Mouse (Mus musculus) thymus, adult 18-20 months (tissue): ENCODE measurements around the gene Eepd1.
A peak's percentile ranks its signal among the peaks of the same experiment; 100 is the strongest.
"Not testable (repeated sequence)": the region's sequence is repeated elsewhere in the genome, so short reads cannot be mapped to it uniquely, and the experiment has no call there.

Source experiments
- DNase-seq, 2 experiments: peaks; one replicate each; pipeline ENCODE4 v3.0.0; 2022; ENCODE audit warnings: mixed read lengths in 2 of 2

The Eepd1 gene

DNA sequence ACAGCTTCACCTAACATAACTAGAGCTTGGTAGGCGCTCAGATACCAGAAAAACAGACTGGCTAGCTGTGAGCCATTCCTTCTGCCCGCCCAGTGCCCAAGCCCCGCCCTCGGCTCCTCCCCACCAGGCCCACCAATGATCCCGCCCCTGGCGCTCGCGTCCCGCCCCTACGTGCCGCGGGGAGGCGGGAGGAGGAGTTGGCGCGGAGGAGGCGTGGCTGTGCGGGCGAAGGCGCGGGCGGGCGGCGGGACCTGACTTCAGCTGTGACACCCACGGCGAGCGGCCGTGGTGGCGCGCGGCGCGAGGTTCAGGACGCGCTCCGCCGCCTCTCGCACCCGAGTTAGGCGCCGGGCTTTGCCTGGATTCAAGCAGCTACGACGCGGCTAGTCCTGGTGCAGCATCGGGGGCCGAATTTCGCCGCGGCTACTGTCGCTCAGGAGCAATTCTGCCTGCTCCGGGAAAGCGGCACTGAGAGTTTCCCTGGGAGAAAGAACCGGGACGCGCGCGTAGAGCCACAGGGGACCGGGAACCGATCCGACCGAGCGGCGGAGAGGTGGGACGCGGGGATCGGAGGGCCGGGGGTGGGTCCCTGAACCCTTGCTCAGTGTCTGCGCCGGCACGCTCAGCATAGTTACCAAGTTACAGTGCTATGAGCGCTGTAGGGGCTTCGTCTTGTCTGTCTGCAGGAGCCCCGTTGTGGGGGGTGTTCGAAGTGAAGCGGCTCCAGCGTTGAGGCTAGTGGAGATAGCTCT is at the start of gene Eepd1:
Gene Eepd1, plus strand, starts transcription at position 204 of the 752 bp plus-strand sequence.
- DNase-seq: peak; percentile 88 to 90

DNA sequence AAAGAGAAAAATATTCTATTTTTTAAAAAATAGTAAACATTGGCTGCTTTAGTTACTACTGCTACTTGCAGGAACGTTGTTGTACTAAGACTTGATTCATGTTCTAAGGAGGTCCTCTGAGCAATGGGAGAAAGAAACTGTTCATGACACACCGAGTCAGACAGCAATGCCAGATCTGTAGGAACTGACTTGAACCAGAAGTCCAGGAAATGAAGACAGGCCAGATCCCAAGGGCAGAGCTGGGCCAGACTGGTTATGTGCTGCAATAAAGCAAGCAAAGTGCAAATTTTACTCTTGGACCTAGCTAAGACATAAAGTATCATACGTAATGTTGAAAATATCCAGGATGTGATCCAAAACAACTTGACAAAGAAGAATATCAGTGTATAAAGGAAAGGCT is 42.5 kb upstream of the Eepd1 start:
- DNase-seq: no peak

DNA sequence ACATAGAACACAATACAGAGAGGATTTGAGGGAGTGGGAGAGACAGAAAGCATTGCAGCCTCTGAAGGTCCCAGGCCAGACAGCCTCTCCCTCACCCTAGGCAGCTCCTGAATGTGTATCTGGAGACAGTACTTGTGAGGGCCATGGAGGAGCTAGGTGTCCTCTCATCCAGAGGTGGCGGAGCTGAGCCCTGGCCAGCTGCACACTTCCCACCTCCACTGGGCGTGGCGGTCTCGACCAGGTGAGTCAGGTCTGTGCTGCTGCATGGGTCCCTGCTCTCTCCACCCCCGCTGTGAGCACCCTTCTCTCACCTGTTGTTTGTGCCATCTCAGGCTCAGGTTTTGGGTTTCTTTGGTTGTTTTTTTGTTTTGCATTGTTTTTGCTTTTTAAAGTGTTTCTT is 41.3 kb upstream of the Eepd1 start:
- DNase-seq: not testable (repeated sequence)

DNA sequence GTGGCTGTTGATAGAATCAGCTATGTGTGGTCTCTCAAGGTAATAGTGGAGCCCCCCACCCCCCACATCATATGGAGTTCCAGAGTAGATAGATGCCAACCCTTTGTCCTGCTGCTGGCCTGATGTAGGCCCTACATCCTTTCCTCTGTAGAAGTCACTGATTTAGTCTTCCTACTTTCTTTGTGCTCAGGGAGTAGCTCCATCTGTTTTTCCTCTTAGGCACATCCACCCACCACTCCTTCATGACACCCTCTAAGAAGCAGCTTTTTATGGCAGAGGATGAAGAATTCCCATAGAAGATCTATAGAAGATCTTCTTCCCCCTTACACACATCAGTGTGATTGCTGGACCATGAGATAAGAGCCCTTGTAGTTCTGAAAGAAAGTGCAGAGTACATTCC is 39.3 kb upstream of the Eepd1 start:
- DNase-seq: no peak

DNA sequence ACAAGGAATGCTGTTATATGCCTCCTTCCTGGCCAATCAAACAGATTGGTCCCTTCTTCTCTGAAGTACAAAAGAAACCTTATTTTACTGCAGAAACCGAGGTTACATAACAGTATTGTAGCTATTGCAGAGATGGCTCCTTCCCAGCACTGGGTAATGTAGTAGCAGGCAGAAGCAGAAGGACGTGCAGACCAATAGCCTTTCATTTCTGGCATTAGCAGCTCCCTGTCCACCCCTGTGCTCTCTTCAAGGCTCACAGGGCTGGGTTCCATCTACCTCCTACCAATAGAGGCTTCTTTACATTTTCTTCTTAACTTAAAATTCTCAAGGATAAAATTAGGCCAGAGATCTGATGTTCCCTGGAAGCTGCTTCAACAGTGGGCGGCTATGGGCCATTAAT is 38.3 kb upstream of the Eepd1 start:
- DNase-seq: no peak

DNA sequence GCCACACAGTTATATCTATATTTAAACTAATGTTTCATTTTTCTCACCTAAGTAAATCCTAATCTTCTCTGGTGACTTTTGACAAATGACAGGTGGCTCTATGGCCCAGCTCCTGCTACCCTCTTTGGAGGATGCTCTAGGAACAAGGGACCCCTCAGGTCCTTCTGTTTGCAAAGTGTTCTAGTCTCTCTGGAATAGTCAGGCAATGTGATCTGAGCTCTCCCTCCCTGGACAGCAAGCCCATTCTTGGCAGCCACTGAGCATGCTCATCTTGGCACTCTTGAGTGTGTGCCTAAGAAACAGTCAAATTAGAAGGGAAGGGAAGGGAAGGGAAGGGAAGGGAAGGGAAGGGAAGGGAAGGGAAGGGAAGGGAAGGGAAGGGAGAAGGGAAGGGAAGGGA is 37.8 kb upstream of the Eepd1 start:
- no peak for DNase-seq

DNA sequence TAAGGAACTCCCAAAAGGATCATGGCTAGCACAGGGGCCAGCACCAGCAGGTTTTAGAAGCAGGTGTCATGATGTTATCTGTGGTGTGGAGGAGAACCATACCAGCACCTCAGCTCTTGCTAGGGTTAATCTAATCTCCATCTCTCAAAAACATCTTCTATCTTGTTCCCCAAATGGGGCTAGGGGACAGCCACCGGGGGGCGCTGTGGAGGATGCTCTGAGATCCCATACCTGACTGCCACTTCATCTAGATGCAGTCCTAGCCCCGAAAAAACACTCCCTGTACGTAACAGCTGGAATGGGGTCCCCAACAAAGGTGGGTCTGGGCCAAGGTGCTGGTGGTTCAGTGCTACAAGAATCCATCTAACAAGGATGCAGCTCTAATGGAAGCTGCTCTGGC is 31.0 kb upstream of the Eepd1 start:
- no peak for DNase-seq

DNA sequence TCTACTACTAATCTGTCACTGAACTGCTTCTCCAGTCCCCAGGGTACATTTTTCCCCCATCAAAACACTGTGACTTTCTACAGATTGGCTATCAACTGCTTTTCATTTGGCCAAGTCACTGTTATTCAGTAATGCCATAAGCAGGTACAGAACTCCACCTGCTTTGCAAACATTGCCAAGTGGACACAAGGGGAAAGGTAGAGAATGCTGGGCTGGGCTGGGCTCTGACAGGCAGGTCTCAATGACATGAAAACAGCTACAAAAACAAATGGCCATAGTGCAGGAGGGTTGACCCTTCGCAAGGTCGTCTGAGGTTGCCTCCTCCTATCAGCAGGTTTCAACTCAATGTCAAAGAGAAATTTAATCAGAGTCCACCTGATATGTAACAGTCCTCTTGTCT is 26.3 kb upstream of the Eepd1 start:
- DNase-seq: no peak

DNA sequence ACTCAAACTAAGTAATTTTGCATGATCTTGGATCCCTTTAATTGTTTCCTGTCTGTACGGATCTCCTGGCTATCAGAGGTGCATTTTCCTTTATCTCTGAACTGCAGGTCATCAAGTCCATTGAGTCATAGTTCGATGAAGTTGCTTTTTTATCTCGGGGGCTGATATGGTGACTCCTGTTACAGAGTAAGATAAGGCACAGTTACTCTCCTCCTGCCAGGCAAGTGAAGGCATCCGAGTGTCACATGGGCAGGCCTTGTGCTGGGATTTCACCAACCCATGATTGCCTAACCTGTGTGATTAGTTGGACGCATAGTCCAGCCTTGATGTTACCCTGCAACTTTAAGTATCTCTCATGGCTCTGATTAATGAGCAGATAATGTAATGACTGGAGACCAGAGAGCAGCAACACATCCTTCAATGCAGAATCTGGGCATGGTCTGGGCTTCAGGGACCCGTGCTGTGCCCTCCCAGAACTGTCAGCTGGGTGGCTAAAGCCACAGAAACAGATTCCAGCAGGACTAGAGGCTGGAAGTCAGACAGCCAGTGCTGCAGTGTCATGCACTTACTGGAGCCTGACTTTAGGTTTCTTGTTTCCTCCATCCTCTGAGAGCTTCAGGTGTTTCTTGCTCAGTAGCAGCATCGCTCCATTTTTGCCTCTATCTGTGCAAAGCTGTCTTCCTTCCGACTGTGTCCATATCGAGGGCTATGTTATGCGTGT is 20.4 kb upstream of the Eepd1 start:
- DNase-seq: no peak

DNA sequence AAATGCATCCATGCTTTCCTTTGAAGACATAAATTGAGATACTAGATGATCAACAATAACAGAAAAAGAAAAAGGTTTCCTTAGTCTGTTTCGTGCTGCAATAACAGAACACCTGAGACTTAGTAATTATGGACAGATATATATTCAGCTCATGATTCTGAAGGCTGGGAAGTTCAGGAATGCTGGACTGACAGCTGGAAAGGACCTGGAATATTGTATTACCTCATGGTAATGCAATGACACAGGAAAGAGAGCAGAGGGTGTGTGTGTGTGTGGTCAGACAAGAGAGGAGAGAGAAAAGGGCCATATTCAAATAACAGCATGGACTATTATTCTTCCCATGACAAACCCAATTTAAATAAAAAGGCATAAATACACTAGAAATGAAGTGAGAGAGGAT is 17.0 kb upstream of the Eepd1 start:
- no peak for DNase-seq

DNA sequence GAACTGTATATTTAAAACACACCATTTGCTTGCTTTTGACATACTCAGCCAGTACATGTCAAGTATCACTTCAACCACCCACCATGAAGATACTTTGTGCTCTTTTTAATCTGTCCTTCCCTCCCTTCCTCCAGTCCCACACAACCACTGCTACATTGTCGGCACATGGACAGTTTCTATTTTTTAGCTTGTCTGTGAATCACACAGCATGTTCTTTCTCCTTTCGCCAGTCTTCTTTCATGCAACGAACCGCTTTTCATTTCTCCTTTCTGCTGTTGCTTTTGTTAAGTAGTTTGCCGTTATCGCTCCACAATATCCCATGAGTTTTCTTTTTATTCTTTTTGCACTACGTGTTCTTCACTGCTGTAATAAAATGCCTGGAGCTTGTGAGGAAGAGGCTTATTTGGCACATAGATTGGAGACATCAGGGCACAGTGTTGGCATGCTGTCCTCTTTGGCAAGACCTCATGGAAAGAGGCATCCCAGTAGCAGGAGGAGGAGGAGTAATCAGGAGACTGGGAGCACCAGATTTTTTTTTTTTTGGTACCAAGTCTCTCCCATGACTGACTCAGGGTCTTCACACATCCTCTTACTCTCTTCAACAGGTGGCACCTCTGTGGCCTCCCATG is 1.8 kb upstream of the Eepd1 start:
- no peak for DNase-seq

DNA sequence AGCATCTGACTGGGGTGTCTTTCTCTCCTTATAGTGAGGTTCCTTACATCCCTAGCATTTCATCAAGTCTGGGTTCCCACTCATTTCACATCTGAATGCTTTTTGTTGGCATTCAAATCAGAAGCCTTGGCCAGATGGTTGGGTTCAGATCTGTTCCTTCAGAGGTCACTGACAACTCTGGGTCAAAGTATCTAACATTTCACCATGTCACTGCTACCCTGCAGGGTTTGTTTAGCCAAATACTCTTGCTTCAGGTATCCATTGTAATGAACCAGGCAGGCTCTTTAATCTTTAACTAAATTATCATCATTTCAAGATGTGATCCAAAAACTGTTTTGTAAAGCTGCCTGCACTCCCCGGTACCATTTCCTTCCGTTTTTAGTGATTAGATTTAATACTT is 671 bp upstream of the Eepd1 start:
- no peak for DNase-seq

DNA sequence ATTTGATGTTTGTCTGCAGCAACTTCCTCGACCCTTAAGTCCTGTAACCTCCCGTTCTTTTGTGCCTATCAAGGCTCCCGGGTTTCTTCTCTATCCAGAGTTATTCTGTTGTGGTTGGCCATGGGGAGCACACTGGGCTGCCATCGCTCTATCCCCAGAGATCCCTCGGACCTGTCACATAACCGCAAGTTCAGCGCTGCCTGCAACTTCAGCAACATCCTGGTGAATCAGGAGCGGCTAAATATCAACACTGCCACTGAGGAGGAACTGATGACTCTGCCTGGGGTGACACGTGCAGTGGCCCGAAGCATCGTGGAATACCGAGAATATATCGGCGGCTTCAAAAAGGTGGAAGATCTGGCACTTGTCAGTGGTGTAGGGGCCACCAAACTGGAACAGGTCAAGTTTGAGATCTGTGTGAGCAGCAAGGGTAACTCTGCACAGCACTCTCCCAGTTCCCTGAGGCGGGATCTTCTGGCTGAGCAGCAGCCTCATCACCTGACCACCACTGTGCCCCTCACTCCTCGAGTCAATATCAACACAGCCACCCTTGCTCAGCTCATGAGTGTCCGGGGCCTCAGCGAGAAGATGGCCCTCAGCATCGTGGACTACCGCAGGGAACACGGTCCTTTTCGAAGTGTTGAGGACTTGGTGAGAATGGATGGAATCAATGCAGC is 1.1 kb downstream of the Eepd1 start:
- no peak for DNase-seq

DNA sequence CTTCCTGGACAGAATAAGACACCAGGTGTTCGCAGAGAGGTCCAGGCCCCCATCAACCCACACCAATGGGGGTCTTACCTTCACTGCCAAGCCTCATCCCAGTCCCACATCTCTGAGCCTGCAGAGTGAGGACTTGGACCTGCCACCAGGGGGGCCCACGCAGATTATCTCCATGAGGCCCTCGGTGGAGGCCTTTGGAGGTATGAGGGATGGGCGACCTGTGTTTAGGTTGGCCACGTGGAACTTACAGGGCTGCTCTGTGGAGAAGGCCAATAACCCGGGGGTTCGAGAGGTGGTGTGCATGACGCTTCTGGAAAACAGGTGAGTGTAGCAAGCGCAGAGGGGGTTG is 1.6 kb downstream of the Eepd1 start:
- no peak for DNase-seq

DNA sequence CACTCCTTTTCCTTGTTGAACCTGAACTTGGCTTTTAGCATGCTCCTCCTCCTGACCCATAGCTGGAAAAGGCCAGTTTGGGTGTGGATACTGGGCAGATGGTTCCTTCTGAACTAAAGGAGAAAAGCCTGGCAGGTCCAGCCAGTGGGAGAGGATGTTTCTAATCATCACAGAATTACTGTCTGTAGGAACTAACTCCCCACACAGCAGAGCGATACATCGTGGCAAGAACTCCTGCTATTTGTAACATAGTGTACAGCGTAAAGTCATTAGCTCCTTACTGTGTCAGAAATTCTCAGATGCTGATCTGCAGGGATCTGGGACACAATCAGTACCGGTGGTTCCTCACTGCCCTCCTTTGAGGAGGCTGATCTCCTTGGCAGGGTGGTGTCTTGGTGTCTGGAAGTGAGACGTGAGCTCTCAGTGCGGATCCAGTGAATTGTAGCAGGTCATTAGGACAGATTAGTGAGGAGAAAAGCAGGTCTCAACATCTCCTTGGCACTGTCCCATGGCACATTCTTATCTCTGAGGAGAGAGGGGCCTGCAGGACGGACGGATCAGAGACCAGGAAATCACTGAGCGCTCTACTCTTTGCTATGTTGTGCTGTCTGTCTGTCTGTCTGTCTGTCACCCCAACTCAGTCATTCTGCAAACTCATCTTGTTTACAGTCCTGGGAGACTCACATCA is 2.7 kb downstream of the Eepd1 start:
- DNase-seq: no peak

DNA sequence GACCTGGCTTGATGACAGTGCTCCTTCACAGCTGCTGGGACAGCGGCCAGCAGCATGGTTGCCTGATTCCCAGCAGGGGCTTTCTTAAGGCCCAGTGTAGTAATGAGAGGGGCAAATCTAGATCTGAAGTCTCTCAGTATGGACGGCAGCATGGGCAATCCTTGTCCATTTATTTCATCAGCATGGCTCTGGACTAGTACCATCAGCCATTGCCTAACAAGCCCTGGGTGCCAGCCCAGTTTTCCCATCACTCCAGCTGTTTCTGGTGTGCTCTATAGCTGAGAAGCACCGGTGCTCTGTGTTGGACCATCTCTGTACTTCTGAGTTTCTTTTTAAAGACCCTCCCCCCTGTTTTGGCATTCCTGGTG is 3.3 kb downstream of the Eepd1 start:
- no peak for DNase-seq

DNA sequence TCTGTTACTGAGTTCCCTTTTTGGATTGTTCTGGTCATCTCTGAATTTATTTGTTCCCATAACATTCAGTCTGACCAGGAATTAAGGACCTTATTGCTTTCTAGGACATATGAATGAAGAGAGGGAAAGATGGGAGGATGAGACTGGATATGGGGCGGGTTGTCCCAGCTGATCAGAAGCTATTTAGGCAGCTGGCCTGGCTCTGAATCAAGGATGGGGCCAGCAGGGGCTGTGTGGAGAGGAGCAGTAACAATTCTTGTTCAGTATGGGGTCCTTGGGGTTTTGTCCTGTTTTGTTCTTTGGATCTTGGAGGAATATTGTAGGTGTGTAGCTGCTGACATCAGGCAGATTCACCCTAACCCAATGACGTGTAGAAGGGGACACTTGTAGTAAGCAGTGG is 3.7 kb downstream of the Eepd1 start:
- no peak for DNase-seq

DNA sequence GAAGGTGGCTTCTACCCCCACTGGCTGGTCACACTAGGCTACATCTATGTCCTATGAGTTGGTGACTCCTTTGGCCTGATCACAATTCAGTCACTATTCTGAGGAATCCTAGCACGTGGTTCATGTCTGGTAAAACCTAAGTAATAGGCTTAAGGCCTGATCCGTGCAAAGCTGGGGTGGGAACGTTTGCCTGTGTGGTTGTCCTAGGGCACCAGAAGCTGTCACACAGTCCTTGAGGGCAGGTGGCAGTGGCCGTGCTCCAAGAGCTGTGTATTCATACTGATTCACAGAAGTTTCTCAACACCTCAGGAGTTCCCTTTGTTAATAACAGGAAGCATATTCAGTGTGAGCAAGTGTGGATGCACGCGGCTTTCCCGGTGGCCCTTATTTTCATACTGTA is 4.1 kb downstream of the Eepd1 start:
- DNase-seq: no peak

DNA sequence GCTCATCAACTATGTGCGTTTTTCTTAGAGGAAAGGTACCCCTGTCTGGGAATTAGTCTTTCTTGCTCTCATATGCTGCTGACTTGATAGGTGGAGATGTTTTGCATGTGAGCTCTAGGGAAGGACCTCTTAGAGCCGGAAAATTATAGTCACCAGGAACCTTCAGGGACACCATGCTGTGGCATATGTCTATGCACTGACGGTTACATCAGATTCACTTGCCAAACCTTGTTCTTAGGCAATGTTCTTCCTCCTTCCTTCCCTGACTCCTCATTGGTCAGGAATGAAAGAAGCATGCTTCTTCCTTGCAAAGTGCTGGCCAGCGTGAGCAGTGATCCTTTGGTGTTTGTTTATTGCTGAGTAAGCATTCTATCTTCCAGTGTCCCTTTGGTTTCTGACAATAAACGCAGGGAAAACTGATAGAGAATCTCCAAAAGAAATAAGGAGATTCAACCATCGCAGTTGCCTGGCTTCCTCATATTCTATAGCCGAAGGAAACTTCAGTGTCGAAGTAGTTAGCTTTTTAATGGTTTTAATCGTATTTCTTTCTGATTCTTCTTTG is 5.0 kb downstream of the Eepd1 start:
- DNase-seq: no peak

DNA sequence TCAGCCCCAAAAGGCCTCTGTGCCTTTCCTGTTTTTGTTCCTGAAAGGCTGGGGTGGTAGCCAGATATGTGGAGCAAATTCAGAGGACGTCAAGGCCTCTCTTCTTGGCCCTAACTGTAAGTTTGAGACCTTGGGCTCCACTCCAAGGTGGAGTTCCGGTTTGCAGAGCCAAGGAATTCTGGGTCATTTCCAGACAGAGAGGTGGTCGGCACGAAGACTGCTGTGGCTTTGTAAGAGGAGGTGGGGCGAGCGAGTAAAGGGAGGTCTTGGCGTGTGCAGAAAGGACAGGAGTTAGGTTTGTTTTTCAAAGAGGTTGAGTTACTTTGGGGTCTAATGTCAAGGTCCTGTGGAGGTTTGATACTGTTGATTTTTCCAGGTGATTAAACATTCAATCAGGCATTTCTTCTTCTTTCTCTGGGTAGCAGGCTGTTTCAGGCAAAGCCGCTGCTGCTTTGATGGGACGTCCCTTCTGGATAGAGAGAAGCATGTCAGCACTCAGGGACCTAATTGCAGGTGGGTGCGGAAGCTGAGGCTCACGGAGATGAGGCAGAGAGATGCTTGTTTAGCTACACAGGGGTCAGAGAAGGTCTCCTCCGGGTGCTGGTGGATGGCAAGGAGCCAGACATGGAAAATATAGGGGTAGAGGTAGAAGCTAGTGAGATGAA is 6.2 kb downstream of the Eepd1 start:
- no peak for DNase-seq

DNA sequence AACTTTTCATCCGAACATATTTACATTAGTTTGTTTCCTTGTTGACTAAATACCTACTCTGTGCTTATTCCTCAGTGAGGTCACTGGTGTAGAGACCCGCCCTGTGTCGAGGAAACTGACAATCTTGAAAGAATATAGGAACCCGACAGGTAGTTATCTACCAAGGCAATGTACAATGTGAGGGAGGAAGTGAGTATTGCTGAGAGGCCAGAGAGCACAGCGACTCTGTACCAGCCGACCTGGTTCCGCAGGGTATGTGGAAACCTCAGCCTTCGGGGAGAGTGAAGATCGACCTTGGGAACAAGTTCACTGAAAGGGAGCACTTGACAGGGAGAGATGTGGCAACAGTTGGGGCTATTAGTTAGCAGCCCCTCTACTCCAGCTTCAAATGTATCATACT is 7.2 kb downstream of the Eepd1 start:
- no peak for DNase-seq

DNA sequence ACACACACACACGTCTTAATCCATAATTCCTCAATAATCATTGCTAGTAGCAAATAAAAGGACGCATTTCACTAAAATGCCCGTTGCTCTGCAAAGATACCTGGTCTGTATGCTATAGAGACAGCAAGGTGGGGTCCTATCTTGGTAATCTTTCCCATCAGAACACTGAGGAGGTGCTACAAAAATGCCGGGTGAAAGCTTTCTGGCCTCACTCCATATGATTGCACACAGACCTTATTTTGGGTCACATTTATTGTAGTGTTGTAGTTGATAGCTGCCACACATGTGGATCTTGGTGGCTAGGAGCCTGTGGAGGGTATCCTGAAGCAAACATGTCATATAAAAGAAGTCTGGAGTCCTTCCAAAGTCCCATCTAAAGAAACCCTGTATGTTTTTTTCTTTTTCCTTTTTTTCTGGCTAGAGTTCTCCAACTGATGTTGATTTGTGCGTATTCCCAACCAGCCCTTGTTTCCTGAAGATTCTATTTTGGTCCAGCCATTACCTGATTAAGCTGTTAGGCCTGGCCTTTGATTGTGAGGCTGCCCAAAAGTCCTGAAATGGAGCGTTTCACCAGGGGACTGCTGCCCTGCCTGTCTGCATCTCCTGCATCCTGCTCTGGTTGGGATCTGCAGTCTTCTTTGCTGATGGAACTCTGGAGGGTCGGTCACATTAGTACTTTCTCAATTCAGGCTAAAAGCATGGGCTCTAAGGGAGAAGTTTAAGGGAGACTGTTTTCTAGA is 8.0 kb downstream of the Eepd1 start:
- no peak for DNase-seq
